Mouse (Mus musculus): ENCODE data around the gene Srrm1. TPM values are rescaled to one million over a fixed set of nuclear protein-coding genes. Genes with fewer than 3 reads are reported as not detected.

Gene Srrm1
- 26.9 and 29.4 TPM in 2 replicates for total RNA-seq (2012; rRNA removed)
- polyA plus RNA-seq (2012; ENCODE audit: insufficient read depth in 1 of 2, insufficient read length in 2 of 2, low read depth in 1 of 2, low replicate concordance in 2 of 2, missing spikeins in 1 of 2): 100 to 1,000 TPM; 138 to 285 TPM

GRCm38 (mm10) chr4:135353066-135353793, at the start of gene Srrm1:
Gene Srrm1 (minus strand): TSS chr4:135353321.
- Histone ChIP-seq H3K27me3 (ENCODE audit: control insufficient read depth in 1 of 2, insufficient read depth in 2 of 2, low read length in 2 of 2) (no peaks in the 10 kb centered on the region), H3K9me3 (replicated peaks; ENCODE audit: insufficient read depth, low read length) (no peaks in the 10 kb centered on the region), H3K9ac (ENCODE audit: control insufficient read depth, low read depth, low read length, poor library complexity, severe bottlenecking) (peak within 1 kb of the TSS; percentile 100), H3K4me3 (ENCODE audit: control insufficient read depth in 1 of 2, insufficient read depth in 1 of 2, low read depth in 2 of 2, low read length in 2 of 2) (peak within 1 kb of the TSS; percentile 78 to 99), H3K27ac (ENCODE audit: control insufficient read depth, low read depth, low read length) (peak within 1 kb of the TSS; percentile 100), H3K4me1 (ENCODE audit: control insufficient read depth in 1 of 2, insufficient read depth in 2 of 2, low read length in 2 of 2) (peaks cover 0 to 25% of the 10 kb centered on the region in 2 experiments; a peak in 2 of 4 replicates), H3K79me2 (ENCODE audit: control insufficient read depth, insufficient read depth, low read length, poor library complexity) (peaks cover 46% of the 10 kb centered on the region), H3K36me3 (ENCODE audit: control insufficient read depth in 1 of 2, insufficient read depth in 2 of 2, low read length in 2 of 2) (peaks cover 10 to 28% of the 10 kb centered on the region in 2 experiments)
- DNase-seq (ENCODE audit: low read depth, low spot score): peak; percentile 97
- TF ChIP-seq POLR2AphosphoS2 (IDR thresholded peaks at IDR 0.05; ENCODE audit: low read length): no peak; the same call in none of the 2 replicates
- no peak for TF ChIP-seq MYB (IDR thresholded peaks at IDR 0.05; ENCODE audit: low read depth, low read length)
- TF ChIP-seq TAL1 (IDR thresholded peaks at IDR 0.05; ENCODE audit: low read length): no peak
- TF ChIP-seq EP300 (IDR thresholded peaks at IDR 0.05; ENCODE audit: low read depth in 1 of 2, low read length in 2 of 2): no peak
- peak; percentile 84 for TF ChIP-seq HCFC1 (IDR thresholded peaks at IDR 0.05; ENCODE audit: low read depth, low read length)
- TF ChIP-seq ETS1 (IDR thresholded peaks at IDR 0.05; ENCODE audit: low read depth, low read length): peak; percentile 61
- peak; percentile 69; the same call in 1 of the 2 replicates for TF ChIP-seq E2F4 (IDR thresholded peaks at IDR 0.05; ENCODE audit: borderline replicate concordance, low read depth, low read length)
- peak; percentile 46 for TF ChIP-seq TCF12 (IDR thresholded peaks at IDR 0.05; ENCODE audit: low read depth, low read length)
- peak; percentile 88 for TF ChIP-seq ZMIZ1 (IDR thresholded peaks at IDR 0.05; ENCODE audit: low read depth, low read length)
- TF ChIP-seq CHD1 (IDR thresholded peaks at IDR 0.05; ENCODE audit: low read depth, low read length): no peak
- TF ChIP-seq RAD21 (IDR thresholded peaks at IDR 0.05; ENCODE audit: low read depth, low read length): no peak
- no peak for TF ChIP-seq MAFK (IDR thresholded peaks at IDR 0.05; ENCODE audit: borderline replicate concordance, low read depth, low read length)
- peak; percentile 42; the same call in 1 of the 2 replicates for TF ChIP-seq ZKSCAN1 (IDR thresholded peaks at IDR 0.05; ENCODE audit: low read depth, low read length)
- TF ChIP-seq ZNF384 (IDR thresholded peaks at IDR 0.05; ENCODE audit: low read depth, low read length): peak; percentile 99
- TF ChIP-seq SIN3A (IDR thresholded peaks at IDR 0.05; ENCODE audit: low read length): peak; percentile 83
- TF ChIP-seq GATA1 (IDR thresholded peaks at IDR 0.05; ENCODE audit: low read depth, low read length): no peak
- TF ChIP-seq POLR2A (IDR thresholded peaks at IDR 0.05; ENCODE audit: control insufficient read depth in 1 of 2, insufficient read depth in 1 of 2, low read depth in 1 of 2, low read length in 2 of 2, poor library complexity in 1 of 2): peak; percentile 43 to 80; a peak in 2 of 4 replicates
- TF ChIP-seq RCOR1 (IDR thresholded peaks at IDR 0.05; ENCODE audit: low read depth, low read length): no peak
- TF ChIP-seq NRF1 (IDR thresholded peaks at IDR 0.05; ENCODE audit: insufficient read depth, low read depth, low read length, poor library complexity, severe bottlenecking): peak; percentile 97
- no peak for TF ChIP-seq MEF2A (IDR thresholded peaks at IDR 0.05; ENCODE audit: extremely low read depth, insufficient replicate concordance, low read depth, low read length, poor library complexity, severe bottlenecking)
- no peak for TF ChIP-seq UBTF (IDR thresholded peaks at IDR 0.05; ENCODE audit: borderline replicate concordance, insufficient read depth, low read depth, low read length)
- TF ChIP-seq POLR2AphosphoS5 (IDR thresholded peaks at IDR 0.05; ENCODE audit: borderline replicate concordance, low read depth, low read length): peak; percentile 20; the same call in 1 of the 2 replicates
- peak; percentile 47 for TF ChIP-seq KAT2A (conservative IDR thresholded peaks at IDR 0.05; ENCODE audit: low read depth, low read length)
- TF ChIP-seq MXI1 (IDR thresholded peaks at IDR 0.05; ENCODE audit: low read depth, low read length): peak; percentile 74
- no peak for TF ChIP-seq CHD2 (IDR thresholded peaks at IDR 0.05; ENCODE audit: low read length)
- TF ChIP-seq TBP (IDR thresholded peaks at IDR 0.05; ENCODE audit: low read depth, low read length): no peak; the same call in 1 of the 2 replicates
- TF ChIP-seq ZC3H11A (IDR thresholded peaks at IDR 0.05; ENCODE audit: low read depth, low read length): no peak
- TF ChIP-seq MAX (IDR thresholded peaks at IDR 0.05; ENCODE audit: low read length): peak; percentile 70
- no peak for TF ChIP-seq CTCF (IDR thresholded peaks at IDR 0.05 in 2 of 3, conservative IDR thresholded peaks at IDR 0.05 in 1 of 3; ENCODE audit: control insufficient read depth in 1 of 3, insufficient read depth in 1 of 3, low read depth in 2 of 3, low read length in 3 of 3, poor library complexity in 1 of 3, severe bottlenecking in 1 of 3)
- peak; percentile 87 for TF ChIP-seq NELFE (IDR thresholded peaks at IDR 0.05; ENCODE audit: low read depth, low read length)
- TF ChIP-seq USF2 (IDR thresholded peaks at IDR 0.05; ENCODE audit: borderline replicate concordance in 1 of 2, insufficient read depth in 1 of 2, low read depth in 1 of 2, low read length in 2 of 2): no peak
- peak; percentile 77; the same call in 1 of the 2 replicates for TF ChIP-seq MAZ (IDR thresholded peaks at IDR 0.05; ENCODE audit: low read depth, low read length)
- TF ChIP-seq USF1 (IDR thresholded peaks at IDR 0.05; ENCODE audit: low read depth, low read length): peak; percentile 67; the same call in 1 of the 2 replicates
- TF ChIP-seq SMC3 (IDR thresholded peaks at IDR 0.05; ENCODE audit: low read depth, low read length): no peak
- peak; percentile 92 for TF ChIP-seq MYC (IDR thresholded peaks at IDR 0.05; ENCODE audit: low read depth, low read length)
